Mouse (Mus musculus): ENCODE data around the gene Ncapd2.

GRCm38 (mm10) chr6:125166051-125166751 lies 25.3 kb downstream of the Ncapd2 start, which contains the start of gene Gapdh:
- TF ChIP-seq CTCF (IDR thresholded peaks at IDR 0.05; ENCODE audit: extremely low read depth, insufficient read length, insufficient replicate concordance, low read depth, low read length) = no peak
- TF ChIP-seq POLR2A (IDR thresholded peaks at IDR 0.05; ENCODE audit: low read depth, low read length) = peak; percentile 54

Measured in small intestine, adult 2 months (tissue).